Mouse (Mus musculus): ENCODE measurements around the gene Rassf3.

GRCm38 (mm10) chr10:121479987-121480386, 3.8 kb upstream of the Rassf3 start:
- no peak for TF ChIP-seq CTCF (IDR thresholded peaks at IDR 0.05; ENCODE audit: borderline replicate concordance, control insufficient read depth, extremely low read depth, insufficient read depth, low read length, poor library complexity)
- TF ChIP-seq POLR2A (IDR thresholded peaks at IDR 0.05; ENCODE audit: control insufficient read depth, extremely low read depth, insufficient read depth, low read length, poor library complexity) = no peak

All from thymus, adult 2 months (tissue).